In the genomic region with DNA sequence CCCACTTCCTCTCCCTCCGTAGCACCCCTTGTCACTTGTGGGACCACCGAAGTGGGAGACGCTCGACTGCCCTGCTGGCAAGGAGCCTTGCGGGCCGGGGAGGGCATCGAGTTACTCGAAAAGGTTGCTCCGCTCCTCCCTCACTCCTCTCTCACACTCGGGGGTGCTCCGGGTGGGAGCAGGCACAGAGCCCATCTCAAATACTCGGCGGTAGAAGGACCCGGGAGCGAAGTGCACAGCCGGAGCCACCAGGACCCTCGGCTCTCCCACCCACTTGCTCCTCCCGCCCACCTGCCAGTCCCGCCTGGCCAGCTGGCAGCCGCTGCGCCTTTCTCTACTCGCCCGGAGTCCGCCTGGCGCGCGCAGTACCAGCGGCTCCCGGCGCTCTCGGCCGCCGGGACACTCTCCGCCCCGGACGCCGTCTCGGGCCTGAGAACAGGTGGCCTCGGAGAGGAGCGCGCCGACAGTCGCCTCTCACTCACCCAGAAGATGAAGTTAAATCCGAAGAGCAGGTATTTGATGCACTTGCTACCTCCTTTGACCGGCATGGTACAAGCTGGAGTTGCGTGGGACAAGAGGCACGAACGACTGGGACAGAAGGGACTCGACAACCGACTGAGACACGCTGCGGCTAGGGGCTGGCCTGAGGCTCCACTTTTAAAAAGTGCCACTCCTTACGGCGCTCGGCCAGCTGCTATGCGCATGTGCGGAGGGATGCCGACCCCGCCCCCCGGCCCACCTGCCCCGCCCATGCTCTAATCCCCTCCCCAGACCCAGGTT, we compare ENCODE assay signal across 8 mouse cellular contexts. TPM values are rescaled to one million over a fixed set of nuclear protein-coding genes. Genes with fewer than 3 reads are reported as not detected.
A peak's percentile ranks its signal among the peaks of the same experiment; 100 is the strongest.
DNase-seq lines count a peak whose midpoint lies in the region; ATAC-seq and TF ChIP-seq lines count a peak whose summit lies in the region.

A gene (minus strand): TSS at position 700 of the 780 bp plus-strand sequence.

- no peaks in the 10 kb centered on the region for H3K36me3 ChIP-seq in MEL (ENCODE audit: control insufficient read depth in 1 of 2, insufficient read depth in 2 of 2, low read length in 2 of 2)
- H3K36me3 ChIP-seq in hindbrain, embryonic 11.5 days (ENCODE audit: control insufficient read depth, insufficient read depth, low read length): no peaks in the 10 kb centered on the region

- H3K9ac ChIP-seq in MEL (ENCODE audit: control insufficient read depth, low read depth, low read length, poor library complexity, severe bottlenecking): peak within 1 kb of the TSS; percentile 57
- H3K9ac ChIP-seq in hindbrain, embryonic 11.5 days (ENCODE audit: low read depth, low read length): peak within 1 kb of the TSS; percentile 28

- no peak for TF ChIP-seq CTCF in MEL (IDR thresholded peaks at IDR 0.05 in 2 of 3, conservative IDR thresholded peaks at IDR 0.05 in 1 of 3; ENCODE audit: control insufficient read depth in 1 of 3, insufficient read depth in 1 of 3, low read depth in 2 of 3, low read length in 3 of 3, poor library complexity in 1 of 3, severe bottlenecking in 1 of 3)
- TF ChIP-seq CTCF in bone marrow macrophage, adult 2 months (IDR thresholded peaks at IDR 0.05; ENCODE audit: low read depth, low read length): no peak

- ATAC-seq in frontal cortex, adult (ENCODE audit: low TSS enrichment): peak; percentile 63
- peak; percentile 84 for ATAC-seq in hindbrain, embryonic 11.5 days (ENCODE audit: low FRiP score)

- no peak; a peak in 1 of 4 replicates for TF ChIP-seq POLR2A in MEL (IDR thresholded peaks at IDR 0.05; ENCODE audit: control insufficient read depth in 1 of 2, insufficient read depth in 1 of 2, low read depth in 1 of 2, low read length in 2 of 2, poor library complexity in 1 of 2)
- no peak for TF ChIP-seq POLR2A in bone marrow macrophage, adult 2 months (IDR thresholded peaks at IDR 0.05; ENCODE audit: borderline replicate concordance, low read depth, low read length)

- no peak for TF ChIP-seq EP300 in MEL (IDR thresholded peaks at IDR 0.05; ENCODE audit: low read depth in 1 of 2, low read length in 2 of 2)

- H3K79me2 ChIP-seq in MEL (ENCODE audit: control insufficient read depth, insufficient read depth, low read length, poor library complexity): no peaks in the 10 kb centered on the region

- H3K4me1 ChIP-seq in MEL (ENCODE audit: control insufficient read depth in 1 of 2, insufficient read depth in 2 of 2, low read length in 2 of 2): no peaks in the 10 kb centered on the region
- peaks cover 40% of the 10 kb centered on the region for H3K4me1 ChIP-seq in bone marrow macrophage, adult 2 months (ENCODE audit: control insufficient read depth, insufficient read depth, low read length)
- peaks cover 5% of the 10 kb centered on the region for H3K4me1 ChIP-seq in hindbrain, embryonic 11.5 days (replicated peaks; ENCODE audit: control insufficient read depth, insufficient read depth, low read length)

- peak within 1 kb of the TSS; percentile 84 for H3K4me2 ChIP-seq in hindbrain, embryonic 11.5 days (replicated peaks; ENCODE audit: low read depth, low read length)

- TF ChIP-seq RAD21 in MEL (IDR thresholded peaks at IDR 0.05; ENCODE audit: low read depth, low read length): no peak

- no peak within 1 kb of the TSS for H3K27ac ChIP-seq in MEL (ENCODE audit: control insufficient read depth, low read depth, low read length)
- H3K27ac ChIP-seq in bone marrow macrophage, adult 2 months (ENCODE audit: insufficient read depth, low read depth, low read length): peak within 1 kb of the TSS; percentile 50
- no peak within 1 kb of the TSS for H3K27ac ChIP-seq in hindbrain, embryonic 11.5 days (ENCODE audit: low read depth, low read length)

- peak; percentile 45 for DNase-seq in MEL (ENCODE audit: low read depth, low spot score)
- DNase-seq in hindbrain, embryonic 11.5 days (ENCODE audit: low spot score): peak; percentile 79
- peak; percentile 71 to 83 for DNase-seq in layer of hippocampus, postnatal 10 days (ENCODE audit: low spot score in 2 of 2)
- DNase-seq in lung, postnatal 14 days: peak; percentile 87
- peak; percentile 71 for DNase-seq in ovary, postnatal 14 days (ENCODE audit: low spot score)
- peak; percentile 89 for DNase-seq in urinary bladder, postnatal 14 days (ENCODE audit: low spot score)

- WGBS in hindbrain, embryonic 11.5 days: under 1% methylated on average over 60 of the region's 61 CpGs

- no peaks in the 10 kb centered on the region for H3K27me3 ChIP-seq in MEL (ENCODE audit: control insufficient read depth in 1 of 2, insufficient read depth in 2 of 2, low read length in 2 of 2)
- peaks cover 13% of the 10 kb centered on the region for H3K27me3 ChIP-seq in hindbrain, embryonic 11.5 days (ENCODE audit: control insufficient read depth, insufficient read depth, low read length)

- peak within 1 kb of the TSS; percentile 66 to 74 for H3K4me3 ChIP-seq in MEL (ENCODE audit: control insufficient read depth in 1 of 2, insufficient read depth in 1 of 2, low read depth in 2 of 2, low read length in 2 of 2)
- peak within 1 kb of the TSS; percentile 87 for H3K4me3 ChIP-seq in bone marrow macrophage, adult 2 months (ENCODE audit: insufficient read depth, low read length)
- H3K4me3 ChIP-seq in hindbrain, embryonic 11.5 days (ENCODE audit: low read depth, low read length): peak within 1 kb of the TSS; percentile 43

- no peaks in the 10 kb centered on the region for H3K9me3 ChIP-seq in MEL (replicated peaks; ENCODE audit: insufficient read depth, low read length)
- H3K9me3 ChIP-seq in hindbrain, embryonic 11.5 days (ENCODE audit: control insufficient read depth, low read length): no peaks in the 10 kb centered on the region

TF ChIP-seq in MEL, 35 proteins besides CTCF, POLR2A, EP300 and RAD21:
- peak; percentile 71 for TF ChIP-seq NRF1 (IDR thresholded peaks at IDR 0.05; ENCODE audit: insufficient read depth, low read depth, low read length, poor library complexity, severe bottlenecking)
- TF ChIP-seq GABPA (IDR thresholded peaks at IDR 0.05; ENCODE audit: low read depth, low read length): no peak
TF ChIP-seq in MEL: peak in this region for 1.

RNA-seq across cellular contexts. Expression of the gene that starts here (rescaled TPM):
- total RNA-seq in MEL (2012; rRNA removed): 3.6 and 4.2 TPM in 2 replicates
- polyA plus RNA-seq in MEL (2012; ENCODE audit: insufficient read depth in 1 of 2, insufficient read length in 2 of 2, low read depth in 1 of 2, low replicate concordance in 2 of 2, missing spikeins in 1 of 2): 10 to 100 TPM in 1 of 2 experiments, not detected in 1; 10.9 TPM
- polyA plus RNA-seq in bone marrow macrophage, adult 2 months (2012; ENCODE audit: insufficient read depth, insufficient read length, missing spikeins): 321 and 343 TPM in 2 replicates
- 42.6 and 45.9 TPM in 2 replicates for polyA plus RNA-seq in hindbrain, embryonic 11.5 days (2014; fragmentation: Nextera tagmentation; extraction: Ambion mirVana)
- total RNA-seq in layer of hippocampus, postnatal 10 days (2021): 100 to 1,000 TPM; 101 to 102 TPM

Comparison
In these comparisons a context has a peak if more than half of its experiments do, and no peak if none do; other contexts are left out.
1. RNA of the gene that starts here (total RNA-seq): 101 to 102 TPM in layer of hippocampus, postnatal 10 days; 3.6 to 4.2 TPM in MEL; every median in the first group is over 10 times any median in the second.
2. Peak in every context shown above with its lines, with median percentiles within 50 percentile points of each other: DNase-seq and H3K4me3 ChIP-seq.